In the genomic region with DNA sequence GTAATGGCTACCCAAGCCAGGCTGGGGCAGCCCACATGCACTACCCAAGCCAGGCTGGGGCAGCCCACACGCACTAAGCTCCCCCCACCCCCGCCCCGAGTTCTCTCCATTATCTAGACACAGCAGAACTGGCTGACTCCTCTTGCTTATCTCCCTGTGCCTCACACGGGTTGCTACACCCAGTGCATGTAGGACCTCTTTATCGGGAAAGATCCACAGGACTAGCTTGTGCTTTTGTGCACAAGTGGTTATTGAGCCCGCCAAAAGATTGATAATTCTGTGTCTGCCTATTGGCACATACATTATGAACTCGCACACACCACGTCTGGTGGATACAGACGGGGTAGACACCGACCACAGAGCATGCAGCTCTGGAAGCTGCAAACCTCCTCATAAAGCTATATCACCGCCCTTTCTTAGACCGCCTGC, we compare ENCODE assay signal across 10 mouse cellular contexts. TPM values are rescaled to one million over a fixed set of nuclear protein-coding genes. Genes with fewer than 3 reads are reported as not detected.
DNase-seq lines count a peak whose midpoint lies in the region; ATAC-seq lines count a peak whose summit lies in the region.
"Had no signal": no experiment of that assay in that cellular context is flagged by ENCODE, and none has a peak within 500 bp of the region (broad histone marks: within the 10 kb centered on the region; RNA-seq: fewer than 3 reads in every experiment).

No protein-coding gene starts in this region.

- no peak overlapping the region for H3K4me2 ChIP-seq in hindbrain, embryonic 15.5 days
- no peak overlapping the region for H3K4me2 ChIP-seq in hindbrain, embryonic 14.5 days (replicated peaks)
- H3K4me2 ChIP-seq in liver, embryonic 16.5 days (ENCODE audit: low read depth, low read length) = peak overlapping the region; percentile 65

- 80% methylated on average over 12 of the region's 12 CpGs for WGBS in hindbrain, embryonic 15.5 days
- 75% methylated on average over 12 of the region's 12 CpGs for WGBS in hindbrain, embryonic 14.5 days
- 19% methylated on average over 12 of the region's 12 CpGs for WGBS in liver, embryonic 16.5 days (ENCODE audit: insufficient replicate concordance)

- no peak overlapping the region for H3K9ac ChIP-seq in hindbrain, embryonic 15.5 days
- H3K9ac ChIP-seq in hindbrain, embryonic 14.5 days = no peak overlapping the region
- H3K9ac ChIP-seq in liver, embryonic 16.5 days (ENCODE audit: low read depth, low read length) = peak overlapping the region; percentile 65

- H3K9me3 ChIP-seq in hindbrain, embryonic 15.5 days = no peaks in the 10 kb centered on the region
- no peaks in the 10 kb centered on the region for H3K9me3 ChIP-seq in hindbrain, embryonic 14.5 days (ENCODE audit: control insufficient read depth, low read length)
- H3K9me3 ChIP-seq in liver, embryonic 16.5 days (replicated peaks; ENCODE audit: control insufficient read depth, low read length) = no peaks in the 10 kb centered on the region

- H3K27ac ChIP-seq in hindbrain, embryonic 15.5 days (replicated peaks) = no peak overlapping the region
- H3K27ac ChIP-seq in hindbrain, embryonic 14.5 days = no peak overlapping the region
- H3K27ac ChIP-seq in liver, embryonic 16.5 days (ENCODE audit: low read length) = peak overlapping the region; percentile 99

- ATAC-seq in hindbrain, embryonic 15.5 days (ENCODE audit: low FRiP score, low read depth) = 0 out of 2 replicates have a peak, but pooled peaks have one; percentile 9
- ATAC-seq in hindbrain, embryonic 14.5 days (ENCODE audit: low FRiP score) = no peak
- peak; percentile 72 for ATAC-seq in erythroblast, adult 5-6 weeks (replicated peaks; ENCODE audit: low FRiP score, poor library complexity, severe bottlenecking)
- ATAC-seq in liver, embryonic 16.5 days (ENCODE audit: low read depth) = peak; percentile 86

- no peak for DNase-seq in hindbrain, embryonic 14.5 days (ENCODE audit: low spot score)
- peak; percentile 99 for DNase-seq in MEL-GATA-1-ER (ENCODE audit: extremely low read depth, low read depth)
- DNase-seq in thymus, postnatal 36 days = no peak
- no peak for DNase-seq in adrenal gland, postnatal 36 days
- DNase-seq in layer of hippocampus, adult 18-20 months (ENCODE audit: low spot score in 2 of 2) = no peak
- DNase-seq: gastrocnemius, postnatal 10 days; retina, postnatal 1 day had no signal

- no peak overlapping the region for H3K4me3 ChIP-seq in hindbrain, embryonic 15.5 days
- H3K4me3 ChIP-seq in hindbrain, embryonic 14.5 days (replicated peaks; ENCODE audit: low read length) = no peak overlapping the region
- peak overlapping the region; percentile 24; the same call in 1 of the 2 replicates for H3K4me3 ChIP-seq in liver, embryonic 16.5 days (ENCODE audit: low read depth, low read length)

- no peaks in the 10 kb centered on the region for H3K27me3 ChIP-seq in hindbrain, embryonic 15.5 days
- H3K27me3 ChIP-seq in hindbrain, embryonic 14.5 days (ENCODE audit: control insufficient read depth, insufficient read depth, low read length) = no peaks in the 10 kb centered on the region
- no peaks in the 10 kb centered on the region for H3K27me3 ChIP-seq in liver, embryonic 16.5 days (ENCODE audit: control insufficient read depth, insufficient read depth, low read depth, low read length)

- peaks cover 12% of the 10 kb centered on the region; the same call in 1 of the 2 replicates for H3K4me1 ChIP-seq in hindbrain, embryonic 15.5 days (replicated peaks)
- 0 out of 2 replicates have a peak, but pooled peaks cover 8% of the 10 kb centered on the region for H3K4me1 ChIP-seq in hindbrain, embryonic 14.5 days (replicated peaks; ENCODE audit: control insufficient read depth, insufficient read depth, low read length)
- H3K4me1 ChIP-seq in liver, embryonic 16.5 days (ENCODE audit: control insufficient read depth, low read depth, low read length) = peaks cover 88% of the 10 kb centered on the region

- H3K36me3 ChIP-seq in hindbrain, embryonic 15.5 days = no peaks in the 10 kb centered on the region
- no peaks in the 10 kb centered on the region for H3K36me3 ChIP-seq in hindbrain, embryonic 14.5 days (replicated peaks; ENCODE audit: control insufficient read depth, insufficient read depth)
- H3K36me3 ChIP-seq in liver, embryonic 16.5 days (ENCODE audit: control insufficient read depth, insufficient read depth) = peaks cover 3% of the 10 kb centered on the region

RNA-seq across cellular contexts. Expression of gene Sptb, which starts 36.5 kb away (rescaled TPM):
- 6.3 and 8.0 TPM in 2 replicates for polyA plus RNA-seq in hindbrain, embryonic 15.5 days (2015; fragmentation: Nextera tagmentation; extraction: Ambion mirVana)
- 11.3 and 11.5 TPM in 2 replicates for polyA plus RNA-seq in hindbrain, embryonic 14.5 days (2014; fragmentation: Nextera tagmentation; extraction: Ambion mirVana)
- total RNA-seq in erythroblast, adult 5-6 weeks (2015; ENCODE audit: low replicate concordance) = 261 and 284 TPM in 2 replicates
- 799 and 1,028 TPM in 2 replicates for total RNA-seq in erythroblast, adult 5-6 weeks (2017; ENCODE audit: low replicate concordance)
- polyA plus RNA-seq in liver, embryonic 16.5 days (2015; fragmentation: Nextera tagmentation; extraction: Ambion mirVana) = 66.5 and 77.6 TPM in 2 replicates
- 10 to 100 TPM; 18.7 to 59.4 TPM for total RNA-seq in adrenal gland, postnatal 36 days (2021)
- total RNA-seq in layer of hippocampus, adult 18-20 months (2021) = 100 to 1,000 TPM; 138 to 141 TPM
